Mouse (Mus musculus) lung, postnatal 4 days (tissue): Measurements from ENCODE around the gene Spopl.
"Not testable (repeated sequence)": the region's sequence is repeated elsewhere in the genome, so short reads cannot be mapped to it uniquely, and the experiment has no call there.

Experiments used
- DNase-seq, 2 experiments: peaks; one replicate each; pipeline ENCODE4 v3.0.0; 2021

The Spopl gene

GRCm38 (mm10) chr2:23571302-23572156 is at the start of gene Spopl:
TSS of gene Spopl (minus strand) at chr2:23572106.
- DNase-seq = peak; percentile 88 to 92

- DNase-seq = no peak
Observed at GRCm38 (mm10) chr2:23620128-23620527, 48.2 kb upstream of the Spopl start.

- DNase-seq = no peak
Observed at GRCm38 (mm10) chr2:23617989-23618388, 46.1 kb upstream of the Spopl start.

- DNase-seq = no peak
Observed at GRCm38 (mm10) chr2:23605391-23605790, 33.5 kb upstream of the Spopl start.

DNA sequence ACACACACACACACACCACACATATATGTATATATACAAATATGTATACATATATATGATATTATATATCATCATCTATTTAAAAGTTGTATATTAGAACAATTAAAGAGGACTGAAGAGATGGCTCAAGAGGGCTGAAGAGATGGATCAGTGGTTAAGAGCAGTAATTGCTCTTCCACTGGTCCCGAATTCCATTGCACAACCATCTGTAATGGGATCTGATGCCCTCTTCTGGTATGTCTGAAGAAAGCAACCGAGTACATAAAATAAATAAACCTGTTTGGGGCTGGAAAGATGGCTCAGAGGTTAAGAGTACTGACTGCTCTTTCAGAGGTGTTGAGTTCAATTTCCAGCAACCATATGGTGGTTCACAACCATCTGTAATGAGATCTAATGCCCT is 16.9 kb upstream of the Spopl start:
- no peak for DNase-seq

DNA sequence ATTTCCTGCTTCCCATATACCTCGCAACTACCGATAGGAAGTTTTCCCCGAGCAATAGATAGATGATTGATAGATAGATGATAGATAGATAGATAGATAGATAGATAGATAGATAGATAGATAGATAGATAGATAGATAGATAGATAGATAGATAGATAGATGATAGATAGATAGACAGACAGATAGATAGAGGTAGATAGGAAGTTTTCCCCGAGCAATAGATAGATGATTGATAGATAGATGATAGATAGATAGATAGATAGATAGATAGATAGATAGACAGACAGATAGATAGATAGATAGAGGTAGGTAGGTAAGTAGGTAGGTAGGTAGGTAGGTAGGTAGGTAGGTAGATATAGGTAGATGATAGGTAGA is 239 bp upstream of the Spopl start:
- DNase-seq = not testable (repeated sequence)

DNA sequence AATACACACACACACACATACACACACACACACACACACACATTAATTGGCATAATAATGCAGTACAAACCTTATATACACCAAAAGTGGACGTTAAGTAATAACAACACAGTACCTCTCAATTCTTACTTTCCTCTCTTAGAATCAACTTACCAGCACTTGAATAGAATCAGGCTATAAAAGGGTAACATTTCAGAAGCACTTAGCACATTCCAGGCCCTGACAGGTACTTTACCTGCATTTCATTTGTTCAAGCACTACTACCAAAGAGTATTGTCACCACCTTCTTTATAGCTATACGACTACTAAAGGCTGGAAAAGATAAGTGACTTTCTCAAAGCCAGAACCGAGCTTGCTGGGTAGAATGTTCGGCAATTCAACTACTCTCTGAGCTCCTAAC is 1.3 kb downstream of the Spopl start:
- DNase-seq = no peak

GRCm38 (mm10) chr2:23568775-23569174 is 3.1 kb downstream of the Spopl start:
- no peak for DNase-seq

DNA sequence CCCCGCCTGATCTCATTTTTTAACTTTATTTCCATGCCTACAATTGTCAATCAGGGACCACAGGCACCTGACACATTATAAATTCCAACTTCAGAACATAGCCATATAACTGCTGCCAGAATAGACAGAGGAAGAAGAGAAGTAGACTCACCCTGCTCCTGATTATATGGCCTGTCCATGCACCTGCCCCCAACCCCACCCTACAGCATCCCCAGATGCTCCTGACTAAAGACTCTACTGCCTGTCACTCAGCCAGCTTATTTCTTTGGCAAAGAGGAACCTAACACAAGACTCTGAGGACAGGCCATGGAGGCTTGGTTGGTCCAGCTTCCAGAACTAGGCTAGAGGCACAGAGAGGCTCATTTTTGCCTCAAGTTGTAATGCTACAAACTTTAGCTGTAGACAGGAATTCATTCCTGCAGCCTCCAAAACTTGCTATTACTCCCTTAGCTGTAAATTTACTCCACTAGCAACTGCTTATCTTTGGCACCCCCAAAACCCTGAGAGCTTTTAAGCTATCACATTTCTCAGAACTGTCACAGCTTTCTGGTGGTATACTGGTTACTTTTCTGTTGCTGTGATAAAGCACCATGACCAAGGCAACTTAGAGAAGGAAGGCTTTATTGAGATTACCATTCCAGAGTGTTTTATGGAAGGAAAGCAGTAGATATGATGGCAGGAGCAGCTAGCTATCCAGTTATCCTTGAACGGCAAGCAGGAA is 6.7 kb downstream of the Spopl start:
- DNase-seq = no peak

DNA sequence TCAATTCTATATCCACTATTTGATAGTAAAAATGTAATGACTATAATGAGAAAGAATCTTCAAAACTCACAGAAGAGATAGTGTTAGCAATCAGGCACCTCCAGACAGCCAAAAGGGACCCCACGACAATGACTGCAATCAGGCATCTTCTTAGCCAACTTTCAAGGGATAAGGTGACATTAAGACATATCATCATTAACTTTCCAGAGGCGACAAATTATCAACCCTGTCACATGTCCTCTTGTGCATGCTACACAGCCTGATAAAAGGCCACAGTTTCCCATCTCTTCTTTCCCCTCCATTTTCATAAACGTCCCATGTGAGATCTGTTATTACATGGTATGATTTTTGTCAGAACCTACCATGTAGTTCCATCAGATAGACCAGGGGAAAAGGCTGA is 9.0 kb downstream of the Spopl start:
- DNase-seq = no peak

DNA sequence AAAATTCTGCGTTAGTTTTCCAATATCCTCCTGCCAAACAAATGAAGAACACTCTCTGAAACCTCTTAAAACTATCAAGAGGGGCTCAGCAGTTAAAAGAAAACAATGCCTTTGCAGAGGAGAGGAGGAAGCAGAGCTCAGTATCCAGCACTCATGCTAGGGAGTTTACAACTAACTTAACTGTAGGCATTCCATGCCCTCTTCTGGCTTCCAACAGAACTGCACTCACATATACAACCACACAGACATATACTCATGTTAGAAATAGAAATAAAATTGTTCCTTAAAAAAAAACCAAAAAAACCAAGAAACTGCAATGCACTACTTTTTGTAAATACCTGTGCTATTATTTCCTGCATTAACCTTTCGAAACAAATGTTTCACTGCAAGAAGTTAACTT is 12.7 kb downstream of the Spopl start:
- DNase-seq = no peak

DNA sequence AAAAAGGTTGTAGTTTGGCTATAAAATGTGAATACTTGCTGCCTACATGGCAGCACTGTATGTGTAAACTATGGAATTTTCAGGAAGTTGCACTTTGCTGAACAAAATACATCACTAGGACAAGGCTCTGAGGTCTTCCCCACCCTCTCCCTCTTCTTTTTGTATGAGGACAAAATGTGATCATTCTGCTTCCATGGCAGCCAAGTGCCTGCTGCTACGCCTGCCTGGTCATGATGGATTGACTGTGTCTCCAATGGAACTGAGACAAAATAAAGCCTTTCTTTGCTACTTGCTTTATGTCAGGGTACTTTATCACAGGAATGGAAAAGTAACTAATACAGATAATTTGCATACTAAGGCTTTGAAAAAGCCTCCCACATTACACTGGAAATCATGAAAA is 20.7 kb downstream of the Spopl start:
- no peak for DNase-seq

DNA sequence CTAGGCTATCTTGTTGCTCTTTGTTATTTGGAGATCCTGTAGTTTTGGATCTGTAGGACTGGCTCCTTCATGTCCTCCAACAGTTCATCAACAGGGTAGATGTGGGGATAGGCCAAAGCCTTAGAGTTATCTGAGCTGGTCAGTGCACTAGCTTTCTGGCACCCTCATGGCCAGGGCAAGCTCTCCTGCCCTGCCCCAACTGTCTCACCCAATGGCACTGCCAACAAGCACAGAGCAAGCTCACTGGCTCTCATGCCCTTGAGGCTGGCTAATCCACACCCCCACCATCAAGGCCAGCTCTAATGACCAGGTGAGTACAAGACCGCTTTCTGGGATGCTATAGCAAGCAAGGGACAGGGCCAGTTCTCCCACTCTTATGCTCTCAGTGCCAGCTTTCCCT is 24.7 kb downstream of the Spopl start:
- no peak for DNase-seq

- DNase-seq = no peak
Observed at GRCm38 (mm10) chr2:23539967-23540366, 31.9 kb downstream of the Spopl start.

- not testable (repeated sequence) for DNase-seq
Observed at GRCm38 (mm10) chr2:23527717-23528116, 44.2 kb downstream of the Spopl start.

GRCm38 (mm10) chr2:23505141-23505540 is 66.8 kb downstream of the Spopl start:
- no peak for DNase-seq

- DNase-seq = no peak
Observed at GRCm38 (mm10) chr2:23481715-23482114, 90.2 kb downstream of the Spopl start.

- DNase-seq = no peak
Observed at GRCm38 (mm10) chr2:23467471-23467870, 104.4 kb downstream of the Spopl start.

- no peak for DNase-seq
Observed at GRCm38 (mm10) chr2:23457452-23457851, 114.5 kb downstream of the Spopl start.
